Mouse (Mus musculus): ENCODE measurements around the gene Map3k5.

The Map3k5 gene

DNA sequence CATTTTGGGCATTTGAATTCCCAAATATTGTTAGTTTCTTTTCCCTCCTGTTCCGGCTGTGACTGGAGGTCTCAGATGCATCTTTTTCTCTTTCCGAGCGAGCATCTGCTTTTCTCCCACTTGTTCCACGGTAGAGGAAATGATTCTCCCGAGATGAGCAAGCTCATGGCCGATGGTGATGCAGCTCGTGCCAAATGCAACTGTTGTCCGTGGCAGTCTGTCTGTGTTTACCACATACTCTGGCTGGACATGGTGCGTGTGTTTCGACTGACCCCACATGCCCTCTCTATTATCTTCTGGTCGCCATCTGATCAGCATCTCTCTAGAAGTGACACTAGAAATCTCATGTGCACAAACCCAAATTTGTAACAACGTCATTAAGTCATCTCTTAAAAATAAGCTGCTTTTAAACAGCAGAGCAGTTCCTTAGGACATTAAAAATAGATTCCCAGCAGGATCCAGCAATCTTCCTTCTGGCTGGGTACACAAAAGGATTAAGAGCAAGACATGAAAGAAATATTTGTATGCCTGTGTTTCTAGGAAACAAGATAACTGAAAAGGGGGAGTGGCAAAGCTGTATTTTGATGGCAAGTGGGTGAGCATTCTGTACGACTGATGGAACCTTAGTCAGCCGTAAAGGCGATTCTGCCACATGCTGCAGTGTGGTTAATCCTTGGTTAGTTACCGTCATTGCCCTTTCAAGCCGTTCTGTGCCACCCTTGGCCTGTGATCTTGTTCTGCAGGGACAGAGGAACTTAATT is 72.2 kb downstream of the Map3k5 start:
- DNase-seq (ENCODE audit: low spot score in 2 of 2): no peak

DNA sequence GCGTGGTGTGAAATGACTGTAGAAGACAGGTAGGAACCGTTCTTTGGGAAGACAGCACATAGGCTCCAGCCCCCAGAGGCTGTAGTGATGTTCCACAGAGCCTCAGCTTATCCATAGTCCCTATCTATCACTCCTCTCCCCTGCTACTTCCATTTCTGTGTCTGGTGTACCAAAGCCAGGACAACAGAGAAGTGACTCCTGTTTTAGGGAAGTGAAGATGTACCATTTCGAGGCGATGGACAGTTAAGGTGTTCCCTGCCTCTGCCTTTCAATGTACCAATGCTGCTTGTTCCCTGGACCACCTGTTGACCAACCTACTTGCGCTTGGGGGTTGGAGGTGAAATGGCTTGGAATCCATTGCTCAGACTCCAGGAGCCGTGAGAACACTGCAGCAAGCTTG is 75.0 kb downstream of the Map3k5 start:
- no peak for DNase-seq (ENCODE audit: low spot score in 2 of 2)

- no peak for DNase-seq (ENCODE audit: low spot score in 2 of 2)
Observed at GRCm38 (mm10) chr10:20010018-20010417, 75.7 kb downstream of the Map3k5 start.

DNA sequence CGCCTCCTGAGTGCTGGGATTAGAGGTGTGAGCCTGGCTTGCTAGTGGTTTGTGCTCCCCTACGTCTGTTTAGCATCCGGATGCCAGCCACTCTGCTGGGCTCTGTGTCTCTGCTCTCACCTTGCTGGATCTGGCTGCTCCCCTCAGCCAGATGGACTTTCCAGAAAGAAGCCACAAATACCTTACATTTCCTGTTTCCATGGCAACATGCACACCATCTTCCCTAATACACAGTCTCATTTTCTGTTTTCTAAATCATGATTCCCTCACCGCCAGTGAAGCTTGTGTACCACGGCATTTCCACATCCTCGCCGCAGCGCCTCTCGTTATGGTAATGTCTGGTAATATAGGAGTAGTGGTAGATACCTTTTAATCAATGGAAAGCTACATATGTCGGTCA is 84.1 kb downstream of the Map3k5 start:
- no peak for DNase-seq (ENCODE audit: low spot score in 2 of 2)

DNA sequence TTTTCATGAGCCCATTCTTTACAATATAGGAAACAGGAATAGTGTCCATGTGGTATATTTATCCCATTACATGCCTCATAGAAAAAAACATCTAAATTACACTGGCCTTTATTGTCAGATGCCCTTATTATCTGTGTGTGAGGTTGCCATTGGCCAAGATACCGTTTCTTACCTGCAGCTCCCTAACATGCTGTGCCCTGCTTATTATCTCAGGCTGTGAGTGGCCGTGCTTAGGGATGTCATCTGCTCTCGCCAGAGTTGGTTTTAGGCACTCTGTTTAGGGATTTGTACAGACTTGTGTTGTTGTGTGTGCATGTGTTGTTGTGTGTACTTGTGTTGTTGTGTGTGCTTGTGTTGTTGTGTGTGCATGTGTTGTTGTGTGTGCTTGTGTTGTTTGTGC is 84.5 kb downstream of the Map3k5 start:
- no peak for DNase-seq (ENCODE audit: low spot score in 2 of 2)

DNA sequence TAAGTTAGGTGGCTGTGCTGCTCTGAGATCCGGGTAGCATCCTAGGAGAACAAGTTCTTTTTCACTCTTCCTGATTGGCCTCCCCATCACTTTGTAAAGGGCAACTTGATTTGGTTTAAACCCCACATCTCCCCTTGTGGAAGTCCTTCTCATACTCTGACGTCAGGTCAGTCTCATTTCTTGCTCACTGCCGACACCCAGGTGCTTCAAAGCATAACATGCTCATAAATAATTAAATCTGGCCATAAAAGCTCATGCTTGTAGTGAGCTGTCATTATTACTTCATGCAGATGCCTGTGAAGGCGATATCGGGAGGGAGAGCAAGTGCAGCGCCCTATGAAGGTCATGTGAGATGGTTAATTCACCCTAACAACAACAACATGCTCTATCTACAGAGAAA is 87.0 kb downstream of the Map3k5 start:
- DNase-seq (ENCODE audit: low spot score in 2 of 2): no peak

- DNase-seq (ENCODE audit: low spot score in 2 of 2): no peak
Observed at GRCm38 (mm10) chr10:20021670-20022468, 87.6 kb downstream of the Map3k5 start.

DNA sequence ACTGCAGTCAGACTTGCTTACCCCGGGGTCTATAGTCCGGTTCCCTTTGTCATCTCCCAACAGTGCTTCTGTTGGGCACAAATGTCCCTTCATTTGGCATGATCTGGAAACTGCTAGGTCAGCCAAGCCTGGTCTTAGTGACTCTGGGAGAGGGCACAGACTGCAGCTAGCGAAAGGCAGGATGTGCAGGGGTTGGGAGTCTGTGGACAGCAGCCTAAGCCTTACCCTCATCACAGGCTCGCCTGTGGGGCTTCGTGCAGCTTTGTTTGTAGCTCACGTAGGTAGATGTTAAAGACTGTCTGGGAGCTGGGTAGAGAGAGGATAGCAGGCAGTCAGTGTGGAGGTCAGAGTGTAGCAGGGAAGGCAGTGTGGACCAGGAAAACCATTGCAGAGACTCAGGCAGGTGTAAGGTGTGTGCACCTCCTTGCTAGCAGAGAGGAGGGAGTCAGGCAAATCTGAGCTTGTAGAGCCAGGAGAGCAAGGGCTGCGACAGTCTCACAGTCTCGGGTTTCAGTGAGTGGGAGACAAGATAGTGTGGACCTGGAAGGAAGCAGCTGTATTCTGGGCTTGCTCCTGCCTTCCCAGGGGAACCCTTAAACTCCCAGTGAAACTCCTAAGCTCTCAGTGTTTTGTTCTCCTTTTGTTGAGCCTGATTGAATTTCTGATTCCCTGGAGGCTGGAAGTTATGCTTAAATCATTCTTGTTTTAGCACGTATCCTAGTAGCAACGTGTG is 88.5 kb downstream of the Map3k5 start:
- DNase-seq (ENCODE audit: low spot score in 2 of 2): no peak

- no peak for DNase-seq (ENCODE audit: low spot score in 2 of 2)
Observed at GRCm38 (mm10) chr10:20023524-20023923, 89.3 kb downstream of the Map3k5 start.

GRCm38 (mm10) chr10:20024891-20025290 is 90.6 kb downstream of the Map3k5 start:
- DNase-seq (ENCODE audit: low spot score in 2 of 2): no peak

DNA sequence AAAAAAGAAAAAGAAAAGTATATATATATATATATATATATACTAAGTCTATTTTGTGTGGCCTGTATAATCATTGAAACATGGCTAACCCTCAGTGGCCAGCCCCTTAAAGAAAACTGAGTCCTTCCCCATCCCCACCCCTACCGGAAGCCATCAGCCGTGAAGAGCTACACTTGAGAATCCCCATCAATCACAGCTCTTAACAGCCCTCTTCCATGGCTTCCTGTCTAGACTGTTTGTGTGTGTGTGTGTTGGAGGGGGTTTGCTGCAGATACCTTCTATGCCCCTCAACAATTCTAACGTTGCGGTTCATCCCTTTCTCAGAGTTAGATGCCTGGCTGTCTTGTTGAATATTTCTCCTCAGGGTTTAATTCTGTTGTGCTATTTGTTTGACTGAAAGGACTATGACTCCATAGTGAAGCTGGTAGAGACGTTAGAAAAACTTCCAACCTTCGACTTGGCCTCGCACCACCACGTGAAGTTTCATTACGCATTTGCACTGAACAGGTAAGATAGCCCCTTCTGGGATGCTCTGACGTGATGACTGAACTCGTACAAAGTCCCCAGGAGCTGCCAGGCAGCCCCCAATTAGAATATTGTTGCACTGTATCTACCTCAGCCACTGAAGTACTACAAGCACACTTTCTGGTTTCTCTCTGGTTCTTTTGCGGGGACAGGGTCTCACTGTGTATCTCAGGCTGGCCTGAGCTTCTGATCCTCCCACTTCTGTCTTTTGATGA is 91.7 kb downstream of the Map3k5 start:
- no peak for DNase-seq (ENCODE audit: low spot score in 2 of 2)

GRCm38 (mm10) chr10:20030703-20031102 is 96.4 kb downstream of the Map3k5 start:
- no peak for DNase-seq (ENCODE audit: low spot score in 2 of 2)

DNA sequence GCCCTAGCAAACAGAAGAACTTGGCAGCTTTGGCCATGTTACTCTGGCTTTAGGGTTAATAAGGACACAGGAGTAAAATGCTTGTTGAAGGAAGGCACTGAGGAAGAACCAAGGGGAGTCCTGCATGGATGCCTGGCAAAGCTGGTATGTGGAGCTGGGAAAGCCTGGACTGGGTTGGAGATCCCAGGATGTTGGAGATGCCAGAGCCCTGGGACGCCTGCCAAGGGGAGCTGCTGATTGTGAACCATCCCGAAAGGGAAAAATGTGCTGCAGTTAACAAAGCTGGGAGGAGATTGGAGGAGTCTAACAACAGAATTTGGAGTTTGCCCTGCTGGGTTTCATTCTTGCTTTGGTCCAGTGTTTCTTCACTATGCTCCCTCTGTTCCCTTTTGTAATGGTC is 97.7 kb downstream of the Map3k5 start:
- peak in 1 of 2 experiments; percentile 64 for DNase-seq (ENCODE audit: low spot score in 2 of 2)

- DNase-seq (ENCODE audit: low spot score in 2 of 2): no peak
Observed at GRCm38 (mm10) chr10:20036375-20036774, 102.1 kb downstream of the Map3k5 start.

GRCm38 (mm10) chr10:20036846-20037245 is 102.6 kb downstream of the Map3k5 start:
- no peak for DNase-seq (ENCODE audit: low spot score in 2 of 2)

DNA sequence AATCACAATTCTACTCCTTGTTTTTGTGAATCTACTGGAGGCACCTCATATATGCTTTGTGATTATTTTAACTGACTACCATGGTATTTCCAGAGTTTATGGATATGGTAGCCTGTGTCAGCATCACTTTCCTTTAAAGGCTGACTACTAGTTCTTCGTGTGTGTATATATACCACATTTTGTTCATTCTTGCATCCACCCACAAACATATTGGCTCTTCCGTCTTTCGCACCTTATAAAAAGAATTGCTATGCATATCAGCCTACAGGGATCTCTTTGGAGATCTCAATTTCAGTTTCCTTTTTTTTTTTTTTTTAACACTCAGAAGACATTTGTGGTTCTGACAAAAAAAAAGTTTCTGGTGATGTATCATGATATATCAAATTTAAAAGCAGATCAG is 105.3 kb downstream of the Map3k5 start:
- no peak for DNase-seq (ENCODE audit: low spot score in 2 of 2)

GRCm38 (mm10) chr10:20040116-20040515 is 105.8 kb downstream of the Map3k5 start:
- peak in 1 of 2 experiments; percentile 64 for DNase-seq (ENCODE audit: low spot score in 2 of 2)

DNA sequence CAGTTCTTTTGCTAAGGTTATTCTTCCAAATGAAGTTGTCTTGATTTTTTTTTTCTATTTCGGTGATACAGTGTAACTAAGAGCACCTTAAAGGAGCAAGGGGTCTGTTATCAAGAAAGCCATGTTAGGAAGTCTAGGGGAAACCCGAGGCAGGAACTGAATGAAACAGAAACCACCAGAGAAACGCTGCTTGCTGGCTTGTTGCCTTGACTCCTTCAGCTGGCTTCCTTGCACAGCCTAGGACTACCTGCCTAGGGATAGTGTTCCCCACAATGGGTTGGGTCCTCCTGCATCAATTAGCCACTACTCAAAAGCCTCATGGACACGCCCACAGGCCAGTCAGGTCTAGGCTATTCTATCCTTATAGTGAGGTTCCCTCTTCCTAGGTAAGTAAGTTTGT is 106.4 kb downstream of the Map3k5 start:
- DNase-seq (ENCODE audit: low spot score in 2 of 2): no peak

GRCm38 (mm10) chr10:20042081-20042480 is 107.8 kb downstream of the Map3k5 start:
- no peak for DNase-seq (ENCODE audit: low spot score in 2 of 2)

GRCm38 (mm10) chr10:20044051-20044450 is 109.8 kb downstream of the Map3k5 start:
- no peak for DNase-seq (ENCODE audit: low spot score in 2 of 2)

DNA sequence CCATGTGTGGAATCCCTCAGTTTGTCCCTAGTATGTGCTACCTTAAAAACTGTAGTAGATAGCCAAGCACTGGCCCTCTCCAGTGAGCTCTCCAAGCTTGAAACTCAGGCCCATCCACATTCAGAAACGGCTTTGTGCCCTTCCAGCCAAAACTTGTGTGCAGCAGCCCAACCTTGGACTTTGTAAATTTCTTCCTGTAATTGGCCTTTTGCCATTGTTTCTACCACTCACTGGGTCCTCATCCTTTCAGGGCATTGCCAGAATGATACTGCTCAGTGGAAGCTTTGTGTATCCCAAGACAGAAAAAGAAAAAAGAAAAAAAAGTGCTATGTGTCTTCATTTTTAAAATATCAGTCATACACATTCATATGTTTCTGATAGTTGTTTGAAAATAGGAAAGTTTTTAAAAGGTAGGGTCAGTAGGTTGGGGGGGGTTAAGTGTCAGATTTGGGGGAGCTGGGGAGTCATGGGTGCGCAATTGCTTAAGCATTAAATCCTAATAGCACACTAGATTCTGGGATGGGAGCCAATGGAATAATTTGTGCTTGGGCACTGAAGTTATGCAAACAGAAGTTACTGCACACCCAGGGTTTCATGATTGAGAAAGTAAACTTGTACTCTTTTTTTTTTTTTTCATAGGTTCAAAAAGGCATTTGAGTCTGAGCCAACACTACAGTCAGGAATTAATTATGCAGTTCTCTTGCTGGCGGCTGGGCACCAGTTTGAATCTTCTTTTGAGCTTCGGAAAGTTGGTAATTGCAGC is 111.6 kb downstream of the Map3k5 start:
- DNase-seq (ENCODE audit: low spot score in 2 of 2): peak in 1 of 2 experiments; percentile 37
